Mouse (Mus musculus) spleen, embryonic (tissue): Measurements from ENCODE around the gene 1810062G17Rik.

ENCODE experiments used
- CTCF ChIA-PET: fragments of 350-600 bp; sonication (Branson Sonifier 250); formaldehyde crosslinking; loops from one replicate; lab custom pipeline; 2022; lab: Charles Lee

1810062G17Rik gene

GRCm38 (mm10) chr3:36505306-36505705 is 29.6 kb downstream of the 1810062G17Rik start:
- CTCF ChIA-PET: no interaction called here

- CTCF ChIA-PET: no interaction called here
These were observed 30.3 kb downstream of the 1810062G17Rik start for GRCm38 (mm10) chr3:36505809-36506735.

GRCm38 (mm10) chr3:36511491-36511890 is 35.8 kb downstream of the 1810062G17Rik start:
- CTCF ChIA-PET: no interaction called here

- CTCF ChIA-PET: no interaction called here
These were observed 40.5 kb downstream of the 1810062G17Rik start for GRCm38 (mm10) chr3:36516196-36516595.

GRCm38 (mm10) chr3:36521073-36522060 is 45.6 kb downstream of the 1810062G17Rik start, which contains the start of gene Gm11549:
Gene Gm11549 (minus strand): TSS chr3:36521813.
- CTCF ChIA-PET: no interaction called here

- CTCF ChIA-PET: no interaction called here
These were observed 46.4 kb downstream of the 1810062G17Rik start for GRCm38 (mm10) chr3:36522137-36522536.

GRCm38 (mm10) chr3:36524466-36524865 is 48.7 kb downstream of the 1810062G17Rik start:
- CTCF ChIA-PET: no interaction called here

- CTCF ChIA-PET: no interaction called here
These were observed 54.6 kb downstream of the 1810062G17Rik start for GRCm38 (mm10) chr3:36530345-36530744.

- CTCF ChIA-PET: no interaction called here
These were observed 55.0 kb downstream of the 1810062G17Rik start for GRCm38 (mm10) chr3:36530781-36531180.

GRCm38 (mm10) chr3:36531242-36531641 is 55.5 kb downstream of the 1810062G17Rik start:
- CTCF ChIA-PET: no interaction called here
